Mouse (Mus musculus): ENCODE data around the gene Ephb1. TPM values are rescaled to one million over a fixed set of nuclear protein-coding genes. Genes with fewer than 3 reads are reported as not detected.
A peak's percentile ranks its signal among the peaks of the same experiment; 100 is the strongest.

The Ephb1 gene
- total RNA-seq, 2 experiments from 2014 or later: 0.48 to 1.0 TPM

DNA sequence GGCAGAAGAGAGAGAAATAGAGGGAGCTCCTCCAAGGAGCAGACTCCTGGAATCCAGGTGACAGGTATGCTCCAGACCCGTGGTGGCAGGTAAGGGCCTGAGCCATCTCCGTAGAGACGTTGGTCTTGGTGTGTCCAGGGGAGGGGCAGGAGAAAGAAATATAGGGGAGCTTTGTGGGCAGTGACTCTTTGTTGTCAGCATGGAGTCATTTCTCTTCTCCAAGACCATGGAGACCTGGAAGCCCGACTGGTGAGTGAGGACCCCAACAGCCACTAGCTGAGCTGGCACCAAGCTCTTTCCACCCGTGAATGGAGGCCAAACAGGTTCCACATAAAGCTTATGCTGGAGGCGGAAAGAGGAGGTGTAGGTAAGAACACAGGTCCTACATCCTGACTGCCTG is 4.4 kb downstream of the Ephb1 start:
- intact Hi-C loops (cut with DNase I): loop anchor here (5.0 to 10.0 kb wide), 5 partner anchors 243 to 1035 kb away; no protein-coding TSS in a partner anchor
- no peak overlapping the region for H3K4me3 ChIP-seq
- no peak for TF ChIP-seq CTCF (IDR thresholded peaks at IDR 0.05)
- no peak for DNase-seq
- H3K27ac ChIP-seq: no peak overlapping the region

DNA sequence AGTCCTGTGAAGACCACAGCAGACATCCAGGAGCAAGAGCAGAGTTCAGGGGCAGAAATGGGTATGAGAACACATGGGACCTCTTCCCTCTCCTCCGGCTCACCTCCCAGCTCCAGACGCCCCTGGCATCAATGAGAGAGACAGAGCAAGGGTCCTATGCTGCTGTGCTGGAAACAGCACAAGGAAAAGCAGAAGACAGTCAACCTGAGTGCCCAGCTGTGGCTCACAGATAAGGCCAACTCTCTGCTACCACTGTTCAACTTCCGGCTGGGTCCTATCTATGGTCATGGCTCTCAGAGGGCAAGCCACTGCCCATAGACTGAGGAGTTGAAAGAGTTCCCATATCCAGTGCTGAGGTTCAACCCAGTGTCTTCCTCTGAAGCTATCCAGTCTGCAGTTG is 7.7 kb downstream of the Ephb1 start:
- Histone ChIP-seq H3K4me3 (no peak overlapping the region), H3K27ac (no peak overlapping the region)
- DNase-seq: no peak
- TF ChIP-seq CTCF (IDR thresholded peaks at IDR 0.05): no peak
- intact Hi-C loops (cut with DNase I): no loop called here

DNA sequence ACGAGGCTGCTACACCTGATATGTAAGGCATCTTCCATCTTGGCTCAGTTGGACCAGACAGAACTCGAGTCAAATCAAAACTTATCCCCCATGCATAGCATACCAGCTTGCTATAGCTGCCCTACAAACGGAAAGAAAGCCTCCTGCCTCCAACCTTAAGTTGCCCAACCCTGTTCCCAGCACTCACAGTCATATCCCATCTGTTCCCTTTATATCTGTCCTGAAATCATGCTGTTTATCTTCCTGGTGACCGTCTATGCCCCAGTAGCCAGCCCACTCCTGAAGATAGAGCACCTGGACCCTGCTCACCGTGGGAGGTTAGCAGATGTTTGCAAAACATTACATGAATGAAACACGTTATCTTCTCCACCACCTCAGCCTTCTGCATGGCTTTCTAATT is 9.0 kb downstream of the Ephb1 start:
- no peak for TF ChIP-seq CTCF (IDR thresholded peaks at IDR 0.05)
- H3K4me3 ChIP-seq: no peak overlapping the region
- no peak overlapping the region for H3K27ac ChIP-seq
- intact Hi-C loops (cut with DNase I): no loop called here
- DNase-seq: no peak

DNA sequence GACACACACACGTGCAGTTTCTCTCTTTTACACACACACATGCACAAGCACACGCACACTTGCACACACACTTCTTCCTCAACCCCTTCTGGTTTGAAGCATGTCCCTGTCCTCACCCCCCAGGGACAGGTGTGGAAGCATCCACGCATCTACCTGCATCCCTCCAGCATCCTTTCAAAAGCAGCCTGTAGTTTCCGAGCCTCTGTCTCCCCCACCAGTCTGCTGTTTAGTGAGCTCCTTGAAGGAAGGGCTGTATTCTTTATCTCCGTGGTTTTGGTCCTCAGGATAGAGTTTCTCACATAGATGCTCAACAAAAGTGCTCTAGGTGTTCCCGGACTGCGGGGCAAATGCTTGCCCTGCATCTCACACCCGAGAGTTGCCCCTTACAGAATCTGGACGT is 9.4 kb downstream of the Ephb1 start:
- no peak overlapping the region for H3K4me3 ChIP-seq
- no peak for DNase-seq
- intact Hi-C loops (cut with DNase I): no loop called here
- TF ChIP-seq CTCF (IDR thresholded peaks at IDR 0.05): no peak
- H3K27ac ChIP-seq: no peak overlapping the region

DNA sequence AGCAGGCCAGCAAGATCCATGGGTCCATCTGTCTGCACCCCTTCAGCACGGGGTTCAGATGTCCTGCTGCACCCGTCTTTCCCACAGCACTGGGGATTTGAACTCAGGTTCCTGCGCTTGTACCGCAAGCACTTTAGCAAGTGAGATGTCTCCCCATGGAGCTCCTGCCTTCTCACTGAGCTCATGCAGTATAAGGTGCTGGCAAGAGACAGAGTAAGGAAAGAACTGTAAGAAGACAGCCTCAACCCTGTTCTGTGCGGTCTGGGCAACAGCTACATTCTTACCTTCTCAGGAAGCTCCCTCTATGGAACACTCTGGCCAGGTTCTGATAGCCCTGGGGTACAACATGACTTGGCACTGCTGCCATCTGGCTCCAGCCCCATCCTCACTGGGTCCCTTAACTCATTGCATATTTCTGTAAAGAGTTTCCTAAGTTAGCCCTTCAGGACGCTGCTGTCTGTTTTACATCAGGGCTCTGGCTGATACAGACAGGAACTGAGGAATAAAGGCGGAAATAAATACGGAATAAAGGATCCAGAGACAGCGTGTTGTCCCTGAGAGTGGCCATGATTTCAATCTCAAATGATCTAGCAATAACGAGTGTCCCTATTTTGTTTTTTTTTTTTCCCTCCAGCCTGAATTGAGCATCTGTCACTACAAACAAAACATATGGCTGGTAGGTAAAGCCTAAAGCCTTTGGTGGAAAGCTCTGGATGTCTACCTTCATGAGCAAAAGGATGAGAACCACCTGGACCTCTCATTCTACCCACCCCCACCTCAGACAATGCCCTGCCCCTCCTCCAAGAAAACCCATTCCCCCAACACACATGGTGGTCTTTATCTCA is 10.2 kb downstream of the Ephb1 start:
- Histone ChIP-seq H3K27ac (no peak overlapping the region), H3K4me3 (no peak overlapping the region)
- no peak for TF ChIP-seq CTCF (IDR thresholded peaks at IDR 0.05)
- intact Hi-C loops (cut with DNase I): no loop called here
- no peak for DNase-seq

DNA sequence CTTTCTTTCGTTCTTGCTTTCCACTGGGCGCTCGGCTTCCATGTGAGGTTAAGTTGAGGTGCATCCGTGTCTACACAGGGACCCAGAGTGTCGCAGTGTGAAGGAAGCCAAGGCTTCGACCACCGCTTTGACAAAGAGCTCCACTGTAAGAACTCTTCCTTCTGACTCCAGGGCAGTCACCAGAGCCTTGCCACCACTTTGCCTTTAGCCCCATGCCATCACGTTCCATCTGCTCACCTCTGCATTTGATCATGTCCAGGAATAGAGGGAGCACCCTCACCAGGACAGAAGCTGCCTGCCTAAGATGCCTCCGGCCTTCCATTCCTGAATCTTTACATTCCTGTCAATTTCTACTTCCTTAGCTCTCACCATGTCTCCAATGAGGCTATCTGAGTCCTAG is 11.4 kb downstream of the Ephb1 start:
- no peak overlapping the region for H3K27ac ChIP-seq
- DNase-seq: no peak
- intact Hi-C loops (cut with DNase I): no loop called here
- H3K4me3 ChIP-seq: no peak overlapping the region
- TF ChIP-seq CTCF (IDR thresholded peaks at IDR 0.05): no peak

DNA sequence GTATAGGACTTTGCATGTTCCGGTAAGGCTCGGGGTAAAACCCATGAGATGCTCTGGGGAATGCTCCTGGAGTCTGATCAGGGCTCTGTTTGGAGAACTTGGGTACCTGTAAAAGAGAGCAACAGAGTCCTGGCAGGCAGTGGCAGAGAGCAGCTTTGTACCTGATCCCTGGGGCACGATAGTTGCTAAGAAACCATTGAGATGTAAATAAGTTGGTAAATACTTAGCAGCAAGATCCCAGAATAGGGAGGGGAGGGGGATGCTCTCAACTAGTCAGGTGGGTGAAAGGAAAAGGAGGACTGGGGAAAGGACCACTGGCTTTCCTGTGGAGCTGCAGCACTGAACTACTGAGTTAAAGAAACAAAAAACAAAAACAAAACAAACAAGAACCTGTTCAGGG is 12.5 kb downstream of the Ephb1 start:
- no peak overlapping the region for H3K27ac ChIP-seq

DNA sequence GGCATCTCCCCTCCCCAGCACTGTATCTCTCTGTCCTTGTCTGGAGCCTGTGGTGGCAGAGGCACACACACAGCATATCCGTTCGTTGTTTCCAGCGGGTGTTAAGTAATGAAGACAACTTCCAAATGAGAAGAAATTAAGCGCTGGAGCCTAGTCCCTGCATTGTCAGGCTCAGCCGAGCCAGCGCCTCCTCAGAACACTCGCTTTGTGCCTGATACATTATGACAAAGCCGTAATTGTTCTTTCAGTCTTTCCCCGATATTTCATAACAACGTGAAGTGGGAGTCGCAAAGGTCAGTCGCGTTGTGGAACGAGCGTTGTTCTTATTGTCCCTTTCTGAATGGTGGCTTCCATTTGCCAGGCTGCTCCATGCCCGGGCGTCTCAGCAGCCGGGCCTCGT is 13.7 kb downstream of the Ephb1 start:
- no peak for TF ChIP-seq CTCF (IDR thresholded peaks at IDR 0.05)
- Histone ChIP-seq H3K4me3 (no peak overlapping the region), H3K27ac (no peak overlapping the region)
- intact Hi-C loops (cut with DNase I): no loop called here
- DNase-seq: no peak

More for the DNA sequence above, 12.5 kb downstream of the Ephb1 start:
- intact Hi-C loops (cut with DNase I): no loop called here
- no peak for TF ChIP-seq CTCF (IDR thresholded peaks at IDR 0.05)
- no peak for DNase-seq
- no peak overlapping the region for H3K4me3 ChIP-seq

DNA sequence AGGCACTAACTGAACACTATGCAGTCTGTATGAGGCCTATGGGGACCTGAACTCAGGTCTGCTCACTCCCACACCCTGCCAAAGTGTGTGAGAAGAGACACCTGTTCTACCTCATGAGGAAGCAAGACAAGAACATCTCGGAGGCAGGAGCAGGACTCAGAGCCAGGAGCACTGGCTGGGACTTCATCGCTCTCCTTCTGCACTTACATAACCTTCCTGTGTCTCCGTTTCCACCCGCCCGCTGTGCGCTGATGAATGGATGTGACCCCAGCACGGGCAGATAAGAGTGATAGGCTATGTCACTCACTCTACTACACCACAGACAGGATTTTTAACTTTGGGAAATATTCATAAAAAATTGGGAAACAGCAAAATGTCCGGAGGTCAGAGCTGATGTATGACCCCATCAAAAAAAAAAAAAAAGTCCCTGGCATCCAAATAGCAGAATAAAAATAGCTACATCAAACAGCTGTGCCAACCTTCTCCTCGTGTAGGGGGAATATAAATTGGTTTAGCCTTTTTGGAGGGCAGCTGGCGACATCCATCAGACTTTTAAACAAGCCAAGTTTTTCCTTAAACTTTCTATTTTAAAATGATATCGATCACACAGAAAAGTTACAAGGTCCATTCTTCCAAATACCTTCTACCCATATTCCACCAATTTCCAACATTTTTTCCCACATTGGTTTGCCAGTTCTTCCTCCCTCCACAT is 18.8 kb downstream of the Ephb1 start:
- peak overlapping the region; percentile 54 for H3K4me3 ChIP-seq
- DNase-seq: peak; percentile 47
- H3K27ac ChIP-seq: no peak overlapping the region; the same call in 1 of the 2 replicates
- no peak for TF ChIP-seq CTCF (IDR thresholded peaks at IDR 0.05)
- intact Hi-C loops (cut with DNase I): loop anchor here (10.0 kb wide), 1 partner anchor 151 kb away; no protein-coding TSS in a partner anchor

DNA sequence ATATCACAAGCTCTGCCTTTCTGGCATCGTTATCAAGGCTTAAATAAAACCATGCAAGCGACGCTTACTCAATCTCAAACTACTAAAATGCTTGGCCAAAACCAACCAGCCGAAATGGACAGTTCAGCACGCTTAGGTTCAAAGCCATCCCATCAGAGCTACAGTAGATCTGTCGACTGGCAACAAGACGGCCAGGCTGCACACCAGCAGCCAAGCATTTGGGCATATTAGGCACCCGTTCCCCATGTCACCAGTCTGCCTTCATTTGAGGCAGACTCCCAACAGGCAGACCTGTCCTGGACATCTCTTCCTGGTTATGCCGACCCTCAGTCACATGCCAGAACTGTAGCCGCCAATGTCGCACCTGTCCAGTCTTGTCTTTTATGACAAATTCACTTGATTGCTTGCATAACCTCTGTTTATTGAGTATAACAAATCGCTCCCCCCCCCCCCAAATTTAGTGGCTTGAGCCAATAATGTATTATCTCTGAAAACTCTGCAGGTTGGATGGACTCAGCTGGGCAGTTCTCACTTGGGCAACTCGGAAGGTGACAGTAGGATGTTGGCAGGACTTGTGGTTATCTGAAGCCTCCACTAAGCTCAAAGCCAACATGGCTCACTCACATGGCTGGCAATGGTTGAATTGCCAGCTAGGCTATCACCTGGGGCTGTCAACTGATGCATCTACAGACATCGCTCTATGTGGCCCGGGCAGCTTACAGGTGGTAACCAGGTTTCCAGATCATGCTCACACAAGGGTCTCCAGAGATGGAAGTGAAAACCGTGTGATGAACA is 24.0 kb downstream of the Ephb1 start:
- peak; percentile 33 for DNase-seq
- intact Hi-C loops (cut with DNase I): loop anchor here (10.0 kb wide), 1 partner anchor 146 kb away; no protein-coding TSS in a partner anchor
- Histone ChIP-seq H3K4me3 (no peak overlapping the region), H3K27ac (no peak overlapping the region)
- no peak for TF ChIP-seq CTCF (IDR thresholded peaks at IDR 0.05)

DNA sequence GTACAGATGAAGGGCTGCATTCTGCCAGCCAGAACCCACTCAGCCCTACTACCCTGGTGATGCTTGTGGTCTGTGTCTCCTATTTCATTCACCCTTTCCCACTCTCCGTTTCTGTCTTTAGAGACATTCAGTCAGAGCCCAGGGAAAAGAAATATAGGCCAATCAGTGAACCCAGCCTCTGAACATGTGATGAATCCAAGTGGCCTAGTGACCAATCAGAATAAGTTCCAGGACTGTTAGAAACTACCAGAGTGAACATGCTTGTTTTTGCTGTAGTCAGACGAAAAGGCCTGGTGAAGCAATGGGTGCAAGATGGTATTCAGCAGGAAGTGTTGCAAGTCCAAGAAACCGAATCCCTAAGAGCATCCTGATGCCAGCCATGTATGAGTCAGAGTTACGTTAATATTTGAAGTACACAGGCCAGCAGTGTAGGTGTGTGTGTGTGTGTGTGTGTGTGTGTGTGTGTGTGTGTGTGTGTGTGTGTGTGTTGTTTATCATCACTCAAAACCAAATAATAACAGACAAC is 26.8 kb downstream of the Ephb1 start:
- TF ChIP-seq CTCF (IDR thresholded peaks at IDR 0.05): no peak
- intact Hi-C loops (cut with DNase I): loop anchor here (10.0 kb wide), 1 partner anchor 1797 kb away; the partner anchor contains the start of gene Ackr4
- Histone ChIP-seq H3K4me3 (no peak overlapping the region), H3K27ac (no peak overlapping the region)
- DNase-seq: no peak

DNA sequence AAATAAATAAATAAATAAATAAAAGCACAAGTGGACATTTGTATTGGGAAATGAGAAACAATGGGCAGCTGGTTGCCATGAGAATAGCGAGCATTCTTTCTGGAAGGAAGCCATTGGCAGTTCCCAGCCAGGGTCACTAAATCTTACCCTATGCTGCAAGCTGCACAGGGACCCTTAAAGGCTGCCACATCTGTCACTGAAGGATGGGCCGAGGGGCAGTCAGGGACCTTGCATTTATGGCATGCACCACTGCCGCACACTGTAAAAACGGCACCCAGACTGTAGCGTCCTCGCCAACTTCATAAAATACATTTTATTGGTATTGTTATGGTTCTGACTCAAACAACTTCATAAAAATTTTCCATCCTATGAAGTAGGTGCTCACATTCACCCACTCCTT is 39.1 kb downstream of the Ephb1 start:
- no peak overlapping the region for H3K4me3 ChIP-seq
- DNase-seq: no peak
- intact Hi-C loops (cut with DNase I): no loop called here
- TF ChIP-seq CTCF (IDR thresholded peaks at IDR 0.05): no peak
- no peak overlapping the region for H3K27ac ChIP-seq

Data from gastrocnemius, adult 2 months (tissue).